Mouse (Mus musculus) brain, embryonic 14.5 days (tissue): ENCODE data around the gene Atp1b3.

Experiments
- CTCF ChIP-seq: fragments of 200-500 bp; IDR thresholded peaks from 2 replicates; pipeline ENCODE4 v1.5.1; 2012; ENCODE audit warnings: inconsistent platforms, mild to moderate bottlenecking, moderate library complexity, borderline replicate concordance; ENCODE audit not compliant: insufficient read depth, insufficient read length; ENCODE audit errors: extremely low read depth
- POLR2A ChIP-seq: fragments of 200-500 bp; IDR thresholded peaks from 2 replicates; pipeline ENCODE4 v1.6.1; 2012; ENCODE audit warnings: mild to moderate bottlenecking, inconsistent platforms, borderline replicate concordance; ENCODE audit not compliant: poor library complexity, insufficient read depth, insufficient read length, severe bottlenecking; ENCODE audit errors: extremely low read depth

- no peak for TF ChIP-seq CTCF
- TF ChIP-seq POLR2A: no peak
Observed at GRCm38 (mm10) chr9:96381393-96381792, 17.2 kb upstream of the Atp1b3 start.
